Mouse (Mus musculus) brain, embryonic 14.5 days (tissue): ENCODE data around the gene Sapcd1.

Experiments
- CTCF ChIP-seq: fragments of 200-500 bp; IDR thresholded peaks from 2 replicates; pipeline ENCODE4 v1.5.1; 2012; ENCODE audit warnings: inconsistent platforms, mild to moderate bottlenecking, moderate library complexity, borderline replicate concordance; ENCODE audit not compliant: insufficient read depth, insufficient read length; ENCODE audit errors: extremely low read depth
- POLR2A ChIP-seq: fragments of 200-500 bp; IDR thresholded peaks from 2 replicates; pipeline ENCODE4 v1.6.1; 2012; ENCODE audit warnings: mild to moderate bottlenecking, inconsistent platforms, borderline replicate concordance; ENCODE audit not compliant: poor library complexity, insufficient read depth, insufficient read length, severe bottlenecking; ENCODE audit errors: extremely low read depth

DNA sequence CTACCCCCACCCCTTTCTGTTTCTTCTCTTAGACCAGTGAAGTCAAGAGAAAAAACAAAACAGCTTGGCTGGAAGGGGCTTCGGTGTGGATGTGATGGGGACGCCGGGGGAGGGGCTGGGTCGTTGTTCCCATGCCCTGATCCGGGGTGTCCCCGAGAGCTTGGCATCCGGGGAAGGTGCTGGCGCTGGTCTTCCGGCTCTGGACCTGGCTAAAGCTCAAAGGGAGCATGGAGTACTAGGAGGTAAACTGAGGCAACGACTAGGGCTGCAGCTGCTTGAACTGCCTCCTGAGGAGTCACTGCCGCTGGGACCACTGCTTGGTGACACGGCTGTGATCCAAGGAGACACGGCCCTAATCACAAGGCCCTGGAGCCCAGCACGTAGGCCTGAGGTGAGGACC lies 32.3 kb upstream of the Sapcd1 start:
- TF ChIP-seq CTCF: no peak
- TF ChIP-seq POLR2A: no peak
